Mouse (Mus musculus): Measurements from ENCODE around the gene Myo16. TPM values are rescaled to one million over a fixed set of nuclear protein-coding genes. Genes with fewer than 3 reads are reported as not detected.

Gene Myo16
- polyA plus RNA-seq, 1 experiment, result not detected

DNA sequence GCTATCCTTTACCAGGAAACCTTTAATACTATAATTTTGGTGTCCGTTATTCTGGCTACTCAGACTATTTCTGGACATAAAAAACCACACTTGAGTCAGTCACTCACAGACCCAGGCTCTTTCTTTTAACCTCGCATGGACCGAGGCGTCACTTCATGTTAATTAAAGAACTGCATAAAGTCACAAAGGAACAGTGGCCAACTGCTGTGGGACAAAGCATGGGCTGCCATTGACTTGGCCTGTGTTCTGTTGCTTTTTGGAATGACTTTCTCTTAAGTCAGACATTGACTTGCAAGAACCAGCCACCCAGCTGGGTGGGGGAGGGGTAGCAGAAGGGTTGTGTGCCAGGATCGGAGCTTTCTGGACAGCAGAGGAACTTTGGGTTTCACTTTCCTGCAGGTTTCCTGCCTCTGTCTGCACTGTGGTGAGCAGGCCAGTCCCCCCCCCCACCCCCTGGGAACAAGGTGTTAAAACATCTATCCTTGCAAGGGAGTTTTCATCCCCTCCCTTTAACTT, 66.1 kb downstream of the Myo16 start:
- 77% methylated on average over 5 of the region's 5 CpGs for WGBS
- TF ChIP-seq POLR2A (IDR thresholded peaks at IDR 0.05; ENCODE audit: low read depth, low read length) (no peak), CTCF (IDR thresholded peaks at IDR 0.05; ENCODE audit: extremely low read depth, insufficient read length, insufficient replicate concordance, low read depth, low read length) (no peak)
- no peaks in the 10 kb centered on the region for H3K4me1 ChIP-seq (ENCODE audit: control insufficient read depth, insufficient read depth, insufficient read length, low read length)
- H3K36me3 ChIP-seq (ENCODE audit: control insufficient read depth, insufficient read depth, low read length), result no peaks in the 10 kb centered on the region
- H3K27me3 ChIP-seq (ENCODE audit: control insufficient read depth, insufficient read depth, low read length), result no peaks in the 10 kb centered on the region
- no peak overlapping the region for H3K27ac ChIP-seq (ENCODE audit: insufficient read depth, low read depth, low read length)
- H3K4me3 ChIP-seq (ENCODE audit: low read depth, low read length), result no peak overlapping the region

DNA sequence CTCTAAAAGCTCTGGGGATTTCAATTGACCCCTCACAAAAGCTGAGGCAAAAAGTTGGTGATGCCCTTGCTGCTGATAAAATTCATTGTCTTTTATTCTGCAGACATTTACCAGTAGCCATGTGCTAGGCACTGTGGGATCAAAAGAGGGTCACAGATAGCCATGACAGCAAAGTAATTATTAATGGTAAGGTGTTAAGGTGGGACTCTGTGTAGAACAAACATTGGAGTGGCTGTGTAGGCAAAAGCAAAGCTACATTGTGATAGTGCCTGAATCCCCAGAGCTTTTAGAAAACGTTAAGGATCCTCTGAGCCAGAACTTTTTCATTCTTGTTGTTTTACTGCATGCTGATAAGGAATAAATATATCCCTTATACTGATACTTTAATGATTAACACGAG, 69.1 kb downstream of the Myo16 start:
- no peak overlapping the region for H3K4me3 ChIP-seq (ENCODE audit: low read depth, low read length)
- H3K27ac ChIP-seq (ENCODE audit: insufficient read depth, low read depth, low read length), result no peak overlapping the region
- H3K27me3 ChIP-seq (ENCODE audit: control insufficient read depth, insufficient read depth, low read length), result no peaks in the 10 kb centered on the region
- WGBS, result 21% methylated on average over 2 of the region's 2 CpGs
- TF ChIP-seq CTCF (IDR thresholded peaks at IDR 0.05; ENCODE audit: extremely low read depth, insufficient read length, insufficient replicate concordance, low read depth, low read length), result no peak
- TF ChIP-seq POLR2A (IDR thresholded peaks at IDR 0.05; ENCODE audit: low read depth, low read length), result no peak
- H3K36me3 ChIP-seq (ENCODE audit: control insufficient read depth, insufficient read depth, low read length), result no peaks in the 10 kb centered on the region
- no peaks in the 10 kb centered on the region for H3K4me1 ChIP-seq (ENCODE audit: control insufficient read depth, insufficient read depth, insufficient read length, low read length)

DNA sequence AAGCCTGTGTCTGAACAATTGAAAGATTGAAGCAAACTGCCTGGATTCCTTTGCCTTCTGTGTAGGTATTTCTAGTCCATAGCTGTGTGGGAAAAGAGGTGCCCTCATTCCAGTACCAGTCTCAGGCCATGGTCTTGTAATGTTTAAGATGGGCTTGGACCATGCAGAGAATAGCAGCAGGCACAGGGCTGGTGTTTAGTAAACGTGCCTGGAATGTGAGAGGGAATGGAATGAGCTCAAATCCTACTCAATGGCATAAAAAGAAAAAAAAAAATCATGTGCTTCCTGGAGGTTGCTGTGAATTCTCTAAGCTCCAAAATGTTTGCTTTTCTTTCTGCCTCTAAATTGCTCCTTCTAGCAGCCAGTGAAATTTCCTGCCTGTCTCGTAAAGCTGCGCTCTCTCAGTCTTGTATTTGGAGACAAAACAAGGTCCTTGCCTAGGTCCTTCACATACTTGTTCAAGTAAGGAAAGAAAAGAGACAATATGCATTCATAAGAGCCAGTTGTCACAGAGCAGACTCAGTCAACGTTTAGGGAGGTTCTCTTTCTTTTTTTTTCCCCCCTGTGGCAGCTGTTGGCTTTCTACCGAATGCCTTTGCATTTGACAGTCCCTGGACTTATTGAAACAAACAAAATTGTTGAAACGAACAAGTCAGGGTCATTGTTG, 70.0 kb downstream of the Myo16 start:
- H3K36me3 ChIP-seq (ENCODE audit: control insufficient read depth, insufficient read depth, low read length), result no peaks in the 10 kb centered on the region
- H3K4me3 ChIP-seq (ENCODE audit: low read depth, low read length), result no peak overlapping the region
- 34% methylated on average over 6 of the region's 6 CpGs for WGBS
- no peak for TF ChIP-seq CTCF (IDR thresholded peaks at IDR 0.05; ENCODE audit: extremely low read depth, insufficient read length, insufficient replicate concordance, low read depth, low read length)
- TF ChIP-seq POLR2A (IDR thresholded peaks at IDR 0.05; ENCODE audit: low read depth, low read length), result no peak
- H3K27ac ChIP-seq (ENCODE audit: insufficient read depth, low read depth, low read length), result no peak overlapping the region
- H3K27me3 ChIP-seq (ENCODE audit: control insufficient read depth, insufficient read depth, low read length), result no peaks in the 10 kb centered on the region
- no peaks in the 10 kb centered on the region for H3K4me1 ChIP-seq (ENCODE audit: control insufficient read depth, insufficient read depth, insufficient read length, low read length)

DNA sequence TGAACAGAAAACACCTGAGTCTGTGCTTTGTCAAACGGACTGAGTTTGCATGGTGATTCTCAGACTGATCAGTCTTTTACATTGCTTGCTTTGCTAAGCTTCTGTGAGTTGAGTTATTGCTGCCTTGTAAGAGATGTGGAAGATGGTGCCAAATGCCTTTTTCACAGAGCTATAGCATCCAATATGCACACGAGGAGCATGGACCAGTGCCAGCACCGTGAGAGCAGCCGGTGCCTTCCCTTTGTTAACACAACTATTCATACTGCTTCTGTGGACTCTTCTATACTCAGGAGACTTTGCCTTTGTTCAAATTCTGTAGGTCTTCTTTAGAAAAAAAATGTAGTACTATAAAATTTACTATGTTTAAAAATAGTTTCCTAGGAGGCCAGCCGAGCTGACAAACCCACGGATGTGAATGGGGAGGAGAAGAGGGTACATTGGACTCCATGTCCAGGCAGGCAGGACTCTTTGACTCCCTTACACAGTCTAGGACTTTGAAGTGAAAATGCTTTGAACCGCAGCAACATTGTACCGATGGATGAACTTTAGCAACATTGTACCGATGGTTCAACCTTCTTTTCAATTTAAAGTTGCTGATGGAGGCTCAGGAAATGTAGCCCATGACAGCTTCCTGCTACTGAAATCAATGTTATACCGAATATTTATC, 70.7 kb downstream of the Myo16 start:
- Histone ChIP-seq H3K36me3 (ENCODE audit: control insufficient read depth, insufficient read depth, low read length) (no peaks in the 10 kb centered on the region), H3K4me3 (ENCODE audit: low read depth, low read length) (no peak overlapping the region), H3K4me1 (ENCODE audit: control insufficient read depth, insufficient read depth, insufficient read length, low read length) (no peaks in the 10 kb centered on the region), H3K27me3 (ENCODE audit: control insufficient read depth, insufficient read depth, low read length) (no peaks in the 10 kb centered on the region), H3K27ac (ENCODE audit: insufficient read depth, low read depth, low read length) (no peak overlapping the region)
- TF ChIP-seq CTCF (IDR thresholded peaks at IDR 0.05; ENCODE audit: extremely low read depth, insufficient read length, insufficient replicate concordance, low read depth, low read length), result no peak
- TF ChIP-seq POLR2A (IDR thresholded peaks at IDR 0.05; ENCODE audit: low read depth, low read length), result no peak
- WGBS, result 45% methylated on average over 10 of the region's 10 CpGs

DNA sequence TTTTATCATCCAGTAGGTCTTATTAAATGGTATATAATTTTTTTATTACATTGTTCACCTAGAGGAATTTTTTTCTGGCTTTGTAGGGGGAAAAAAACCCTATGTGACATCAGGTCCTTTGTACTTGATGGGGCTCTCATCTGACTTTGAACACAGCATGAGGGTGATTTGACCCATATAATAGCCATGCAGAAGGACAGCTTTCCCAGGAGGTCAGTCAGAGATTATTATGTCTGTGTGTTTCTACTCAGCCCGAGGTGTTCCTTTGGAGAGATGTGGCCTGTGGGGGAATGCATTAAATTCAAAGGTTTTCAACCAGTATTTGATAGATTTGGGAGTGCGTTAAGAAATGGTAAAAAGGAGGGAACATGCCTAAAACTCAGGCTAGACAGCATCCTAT, 71.3 kb downstream of the Myo16 start:
- H3K27ac ChIP-seq (ENCODE audit: insufficient read depth, low read depth, low read length), result no peak overlapping the region
- H3K4me3 ChIP-seq (ENCODE audit: low read depth, low read length), result no peak overlapping the region
- H3K4me1 ChIP-seq (ENCODE audit: control insufficient read depth, insufficient read depth, insufficient read length, low read length), result no peaks in the 10 kb centered on the region
- H3K27me3 ChIP-seq (ENCODE audit: control insufficient read depth, insufficient read depth, low read length), result no peaks in the 10 kb centered on the region
- WGBS, result 78% methylated on average over 2 of the region's 2 CpGs
- H3K36me3 ChIP-seq (ENCODE audit: control insufficient read depth, insufficient read depth, low read length), result no peaks in the 10 kb centered on the region
- TF ChIP-seq CTCF (IDR thresholded peaks at IDR 0.05; ENCODE audit: extremely low read depth, insufficient read length, insufficient replicate concordance, low read depth, low read length) (no peak), POLR2A (IDR thresholded peaks at IDR 0.05; ENCODE audit: low read depth, low read length) (no peak)

DNA sequence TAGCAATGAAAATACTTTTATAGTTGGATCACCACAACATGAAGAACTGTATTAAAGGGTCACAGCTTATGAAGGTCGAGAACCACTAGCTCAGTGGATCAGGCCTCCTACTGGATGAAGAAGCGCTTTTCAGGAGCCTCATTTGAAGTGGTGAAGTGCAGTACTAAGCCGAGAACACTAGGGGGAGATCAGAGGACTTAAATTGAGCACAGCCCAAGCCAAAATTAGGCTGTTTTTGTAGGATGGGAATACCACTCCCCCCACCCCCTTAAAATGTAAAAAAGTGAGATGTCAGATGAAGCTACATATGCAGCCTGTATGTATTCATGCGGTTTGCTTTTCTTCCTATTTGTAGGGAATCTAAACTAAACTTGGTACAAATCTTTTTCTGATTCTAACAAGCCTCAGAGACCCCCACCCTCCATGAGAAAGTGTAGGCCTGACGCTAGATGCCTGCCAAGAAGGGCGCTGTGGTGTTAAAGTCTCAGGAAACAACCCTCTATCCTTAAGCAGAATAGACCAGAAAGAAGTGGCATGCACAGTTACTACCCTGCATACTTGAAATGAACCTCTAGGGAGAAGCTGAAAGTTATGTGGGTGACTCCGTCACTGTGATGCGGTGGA, 77.1 kb downstream of the Myo16 start:
- Histone ChIP-seq H3K4me1 (ENCODE audit: control insufficient read depth, insufficient read depth, insufficient read length, low read length) (no peaks in the 10 kb centered on the region), H3K36me3 (ENCODE audit: control insufficient read depth, insufficient read depth, low read length) (no peaks in the 10 kb centered on the region), H3K27me3 (ENCODE audit: control insufficient read depth, insufficient read depth, low read length) (no peaks in the 10 kb centered on the region), H3K4me3 (ENCODE audit: low read depth, low read length) (no peak overlapping the region), H3K27ac (ENCODE audit: insufficient read depth, low read depth, low read length) (no peak overlapping the region)
- no peak for TF ChIP-seq CTCF (IDR thresholded peaks at IDR 0.05; ENCODE audit: extremely low read depth, insufficient read length, insufficient replicate concordance, low read depth, low read length)
- no peak for TF ChIP-seq POLR2A (IDR thresholded peaks at IDR 0.05; ENCODE audit: low read depth, low read length)
- 52% methylated on average over 8 of the region's 8 CpGs for WGBS

DNA sequence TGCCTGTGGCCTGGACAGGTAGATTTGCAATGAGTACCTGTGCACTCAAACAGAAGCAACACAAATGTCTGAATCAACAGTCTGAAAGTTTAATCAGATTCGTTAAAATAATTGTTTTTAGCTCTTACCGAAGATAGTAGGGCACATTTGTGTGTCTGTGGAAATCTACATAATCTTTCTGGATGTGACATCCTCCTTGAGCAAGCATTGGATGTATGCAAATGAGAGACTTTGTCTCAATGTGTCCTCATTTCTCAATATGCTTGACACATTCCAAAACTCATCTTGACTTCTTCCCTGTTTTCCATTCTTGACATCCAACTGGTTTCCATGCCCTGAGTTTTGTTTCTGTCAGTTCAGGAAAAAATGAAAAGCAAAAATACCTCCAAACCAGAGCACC, 80.8 kb downstream of the Myo16 start:
- H3K4me3 ChIP-seq (ENCODE audit: low read depth, low read length), result no peak overlapping the region
- no peaks in the 10 kb centered on the region for H3K4me1 ChIP-seq (ENCODE audit: control insufficient read depth, insufficient read depth, insufficient read length, low read length)
- TF ChIP-seq CTCF (IDR thresholded peaks at IDR 0.05; ENCODE audit: extremely low read depth, insufficient read length, insufficient replicate concordance, low read depth, low read length), result no peak
- TF ChIP-seq POLR2A (IDR thresholded peaks at IDR 0.05; ENCODE audit: low read depth, low read length), result no peak
- H3K36me3 ChIP-seq (ENCODE audit: control insufficient read depth, insufficient read depth, low read length), result no peaks in the 10 kb centered on the region
- H3K27ac ChIP-seq (ENCODE audit: insufficient read depth, low read depth, low read length), result no peak overlapping the region
- no peaks in the 10 kb centered on the region for H3K27me3 ChIP-seq (ENCODE audit: control insufficient read depth, insufficient read depth, low read length)
- 81% methylated on average over 2 of the region's 2 CpGs for WGBS

All from small intestine, adult 2 months (tissue).